Mouse (Mus musculus) midbrain, embryonic 11.5 days (tissue): ENCODE results near the gene Gpr4. TPM values are rescaled to one million over a fixed set of nuclear protein-coding genes. Genes with fewer than 3 reads are reported as not detected.

ENCODE experiments used
- ATAC-seq: fragments of 200-750 bp; cut with Nextera tagmentation; 2 replicates; pipeline ENCODE4 v1.8.0; 2017; ENCODE audit warnings: moderate TSS enrichment, moderate library complexity; ENCODE audit not compliant: low FRiP score
- DNase-seq: peaks from one replicate; pipeline ENCODE4 v3.0.0; 2015; ENCODE audit warnings: low spot score; ENCODE audit errors: missing footprints
- H3K27ac ChIP-seq: fragments of 300-500 bp; sonication (generic); 2 replicates; pipeline ENCODE4 v1.5.1; 2014; ENCODE audit warnings: low read depth, low read length
- H3K27me3 ChIP-seq: fragments of 300-500 bp; sonication (generic); 2 replicates; pipeline ENCODE4 v1.6.1; 2014; ENCODE audit warnings: mild to moderate bottlenecking, low read length, moderate library complexity, mixed read lengths; ENCODE audit not compliant: control insufficient read depth, insufficient read depth
- H3K36me3 ChIP-seq: fragments of 300-500 bp; sonication (generic); 2 replicates; pipeline ENCODE4 v1.6.1; 2014; ENCODE audit warnings: mild to moderate bottlenecking, low read length, moderate library complexity, mixed read lengths; ENCODE audit not compliant: control insufficient read depth, insufficient read depth
- H3K4me1 ChIP-seq: fragments of 300-500 bp; sonication (generic); 2 replicates; pipeline ENCODE4 v1.6.1; 2014; ENCODE audit warnings: low read length; ENCODE audit not compliant: control insufficient read depth, insufficient read depth
- H3K4me2 ChIP-seq: fragments of 300-500 bp; sonication (generic); 2 replicates; pipeline ENCODE4 v1.6.1; 2014; ENCODE audit warnings: mild to moderate bottlenecking, moderate library complexity
- H3K4me3 ChIP-seq: fragments of 300-500 bp; sonication (generic); 2 replicates; pipeline ENCODE4 v1.5.1; 2014; ENCODE audit warnings: low read depth, low read length
- H3K9ac ChIP-seq: fragments of 300-500 bp; sonication (generic); 2 replicates; pipeline ENCODE4 v1.6.1; 2014; ENCODE audit warnings: low read length
- H3K9me3 ChIP-seq: fragments of 300-500 bp; sonication (generic); 2 replicates; pipeline ENCODE4 v1.6.1; 2016; ENCODE audit warnings: low read length; ENCODE audit not compliant: control insufficient read depth
- WGBS: fragments of 180-500 bp; shearing (Covaris S2); extraction: QIAGEN DNeasy Blood & Tissue Kit; methylation state at CpG from one replicate; pipeline ENCODE4 v1.1.7; 2014; 5-methylcytosine and 5-hydroxymethylcytosine counted together
- polyA plus RNA-seq: library from polyadenylated mRNA; unstranded; fragments of >200 nt; fragmentation: Nextera tagmentation; extraction: Ambion mirVana; gene quantifications from 2 replicates; pipeline ENCODE4 v1.2.1, GENCODE M21; 2014

The Gpr4 gene
- polyA plus RNA-seq, 1 experiment from 2014 or later = 1.7 TPM

GRCm38 (mm10) chr7:19179173-19179572 lies 33.2 kb upstream of the Gpr4 start:
- Histone ChIP-seq H3K4me2 (peak overlapping the region; percentile 44), H3K4me3 (peak overlapping the region; percentile 26), H3K27me3 (peaks cover 42% of the 10 kb centered on the region), H3K27ac (no peak overlapping the region), H3K9me3 (peaks cover 2% of the 10 kb centered on the region; the same call in 1 of the 2 replicates), H3K9ac (peak overlapping the region; percentile 39; the same call in 1 of the 2 replicates), H3K36me3 (no peaks in the 10 kb centered on the region), H3K4me1 (peaks cover 15% of the 10 kb centered on the region)
- WGBS = under 1% methylated on average over 31 of the region's 32 CpGs
- DNase-seq (peak; percentile 94), ATAC-seq (0 out of 2 replicates have a peak, but pooled peaks have one; percentile 4)

DNA sequence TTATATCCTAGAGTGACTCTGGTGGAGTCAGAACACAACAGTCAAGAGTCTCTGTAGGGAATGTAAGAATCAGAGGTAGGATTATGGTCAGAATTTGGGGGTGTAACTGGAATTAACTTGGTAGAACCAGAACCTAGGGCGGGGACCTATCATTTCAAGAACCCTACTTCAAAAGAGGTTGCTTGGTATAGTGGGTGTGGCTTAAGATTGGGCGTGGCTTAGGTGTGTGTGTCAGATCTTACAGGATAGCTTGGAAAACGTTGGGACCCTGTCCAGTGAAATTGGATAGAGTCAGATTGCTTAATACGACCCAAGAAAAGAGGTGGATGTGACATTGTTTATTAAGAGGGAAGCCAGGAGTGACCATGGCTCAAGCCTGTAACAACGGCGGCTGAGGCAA lies 32.4 kb upstream of the Gpr4 start:
- Histone ChIP-seq H3K4me1 (peaks cover 15% of the 10 kb centered on the region), H3K9me3 (peaks cover 2% of the 10 kb centered on the region; the same call in 1 of the 2 replicates), H3K9ac (no peak overlapping the region), H3K27me3 (peaks cover 42% of the 10 kb centered on the region), H3K36me3 (no peaks in the 10 kb centered on the region), H3K27ac (no peak overlapping the region), H3K4me3 (no peak overlapping the region), H3K4me2 (no peak overlapping the region; the same call in 1 of the 2 replicates)
- WGBS = 39% methylated on average over 6 of the region's 6 CpGs
- ATAC-seq (no peak), DNase-seq (no peak)

DNA sequence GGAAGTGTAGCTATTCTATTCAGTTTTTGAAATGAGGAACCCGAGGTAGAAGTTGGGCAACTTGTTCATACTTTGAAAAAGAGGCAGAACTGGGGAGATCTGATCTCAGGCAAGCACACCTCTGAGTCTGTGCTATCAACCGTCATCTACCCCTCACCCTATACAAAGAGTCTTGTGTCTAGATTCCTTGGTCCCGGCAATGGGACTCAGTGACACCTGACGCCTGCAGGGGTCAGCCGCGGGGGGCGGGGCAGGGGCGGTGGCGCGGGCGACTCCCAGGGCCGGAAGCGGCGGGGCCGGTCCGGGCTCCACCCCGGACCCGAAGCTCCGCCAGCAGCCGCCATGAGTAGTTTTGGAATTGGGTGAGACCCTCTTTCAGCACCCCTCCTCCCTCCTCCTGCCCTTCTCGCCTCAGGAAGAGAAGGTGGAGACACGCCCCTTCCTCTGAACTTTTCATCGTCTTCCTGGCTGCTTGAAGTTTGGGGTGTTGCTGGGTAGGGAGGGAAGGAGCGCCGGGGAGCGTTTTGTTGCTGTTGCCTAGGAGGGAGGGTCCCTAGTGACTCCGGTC lies 31.4 kb upstream of the Gpr4 start:
- H3K4me2 ChIP-seq = peak overlapping the region; percentile 57
- no peaks in the 10 kb centered on the region for H3K36me3 ChIP-seq
- H3K27ac ChIP-seq = no peak overlapping the region
- peaks cover 2% of the 10 kb centered on the region; the same call in 1 of the 2 replicates for H3K9me3 ChIP-seq
- peak overlapping the region; percentile 42 for H3K4me3 ChIP-seq
- peaks cover 13% of the 10 kb centered on the region for H3K4me1 ChIP-seq
- peak overlapping the region; percentile 63 for H3K9ac ChIP-seq
- peaks cover 37% of the 10 kb centered on the region for H3K27me3 ChIP-seq
- ATAC-seq (0 out of 2 replicates have a peak, but pooled peaks have one; percentile 11), DNase-seq (peak; percentile 92)
- WGBS = 1% methylated on average over 27 of the region's 27 CpGs

DNA sequence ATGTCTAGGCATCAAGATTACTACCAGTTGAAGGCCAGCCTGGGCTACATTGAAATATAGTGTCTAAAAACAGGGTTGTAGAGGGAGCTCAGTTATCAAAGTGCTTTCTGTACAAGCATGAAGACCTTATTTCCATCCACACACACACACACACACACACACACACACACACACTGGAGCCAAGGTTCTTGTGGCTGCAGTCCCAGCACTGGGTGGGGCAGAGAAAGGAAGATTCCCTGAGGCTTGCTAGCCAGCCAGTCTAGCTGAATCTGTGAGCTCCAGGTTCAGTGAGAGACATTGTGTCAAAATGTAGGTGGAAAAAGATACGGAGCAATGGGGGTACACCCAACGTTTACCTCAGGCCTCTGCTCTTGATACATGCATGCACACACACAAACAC lies 28.1 kb upstream of the Gpr4 start:
- ATAC-seq = no peak
- no peaks in the 10 kb centered on the region for H3K36me3 ChIP-seq

DNA sequence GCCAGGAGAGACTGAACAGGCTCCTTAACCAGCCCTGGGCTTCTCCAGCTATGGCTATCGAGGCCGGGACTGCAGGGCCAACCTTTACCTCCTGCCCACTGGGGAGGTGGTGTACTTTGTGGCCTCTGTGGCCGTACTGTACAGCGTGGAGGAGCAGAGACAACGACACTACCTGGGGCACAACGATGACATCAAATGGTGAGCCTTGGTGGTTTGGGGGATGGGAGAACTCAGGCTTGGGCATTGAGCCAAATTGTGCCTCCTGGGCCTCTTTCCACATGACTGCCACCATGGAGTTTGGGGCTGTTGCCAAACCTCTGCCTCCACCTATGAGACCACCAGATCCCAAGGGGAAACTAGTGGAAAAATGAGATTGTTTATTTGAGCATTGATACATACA lies 27.6 kb upstream of the Gpr4 start:
- Histone ChIP-seq H3K9me3 (no peaks in the 10 kb centered on the region), H3K4me1 (peaks cover 4% of the 10 kb centered on the region; the same call in 1 of the 2 replicates), H3K4me2 (no peak overlapping the region), H3K27me3 (peaks cover 6% of the 10 kb centered on the region; the same call in 1 of the 2 replicates), H3K36me3 (no peaks in the 10 kb centered on the region), H3K9ac (no peak overlapping the region), H3K4me3 (no peak overlapping the region), H3K27ac (no peak overlapping the region)
- ATAC-seq (no peak), DNase-seq (no peak)
- 93% methylated on average over 6 of the region's 6 CpGs for WGBS

More for the DNA sequence above, 28.1 kb upstream of the Gpr4 start:
- H3K4me1 ChIP-seq = peaks cover 7% of the 10 kb centered on the region; the same call in 1 of the 2 replicates
- H3K27ac ChIP-seq = no peak overlapping the region
- no peak overlapping the region for H3K4me2 ChIP-seq
- no peak for DNase-seq
- WGBS = 90% methylated on average over 2 of the region's 2 CpGs
- H3K9ac ChIP-seq = no peak overlapping the region
- no peaks in the 10 kb centered on the region for H3K9me3 ChIP-seq
- no peak overlapping the region for H3K4me3 ChIP-seq
- peaks cover 12% of the 10 kb centered on the region; the same call in 1 of the 2 replicates for H3K27me3 ChIP-seq

GRCm38 (mm10) chr7:19194676-19195075 lies 17.7 kb upstream of the Gpr4 start:
- WGBS = 94% methylated on average over 4 of the region's 4 CpGs
- no peak overlapping the region for H3K9ac ChIP-seq
- DNase-seq = peak; percentile 51
- peaks cover 4% of the 10 kb centered on the region; the same call in 1 of the 2 replicates for H3K9me3 ChIP-seq
- no peak for ATAC-seq
- no peak overlapping the region for H3K4me2 ChIP-seq
- peaks cover 8% of the 10 kb centered on the region for H3K36me3 ChIP-seq
- H3K4me3 ChIP-seq = no peak overlapping the region
- no peak overlapping the region for H3K27ac ChIP-seq
- H3K4me1 ChIP-seq = no peaks in the 10 kb centered on the region
- no peaks in the 10 kb centered on the region for H3K27me3 ChIP-seq

- Histone ChIP-seq H3K4me2 (no peak overlapping the region), H3K4me3 (no peak overlapping the region), H3K9ac (no peak overlapping the region), H3K36me3 (peaks cover 8% of the 10 kb centered on the region), H3K27me3 (no peaks in the 10 kb centered on the region), H3K9me3 (peaks cover 4% of the 10 kb centered on the region; the same call in 1 of the 2 replicates), H3K27ac (no peak overlapping the region), H3K4me1 (no peaks in the 10 kb centered on the region)
- 71% methylated on average over 6 of the region's 6 CpGs for WGBS
- ATAC-seq (no peak), DNase-seq (peak; percentile 86)
These were observed 15.7 kb upstream of the Gpr4 start for GRCm38 (mm10) chr7:19196676-19197075.

DNA sequence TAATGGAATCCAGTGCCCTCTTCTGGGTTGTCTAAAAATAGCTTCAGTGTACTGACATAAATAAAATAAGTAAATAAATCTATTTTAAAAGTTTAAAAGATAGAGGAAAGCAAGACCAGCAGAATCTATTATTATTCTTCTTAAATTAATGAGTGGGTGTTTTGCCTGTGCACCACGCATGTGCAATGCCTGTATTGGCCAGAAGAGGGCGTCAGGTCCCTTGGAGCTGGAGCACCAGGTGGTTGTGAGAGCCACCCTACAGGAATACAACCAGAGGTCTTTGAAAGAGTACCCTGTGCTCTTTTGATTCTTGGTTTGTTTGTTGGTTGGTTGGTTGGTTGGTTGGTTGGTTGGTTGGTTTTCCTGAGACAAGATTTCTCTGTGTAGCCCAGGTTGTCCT lies 14.4 kb upstream of the Gpr4 start:
- Histone ChIP-seq H3K27me3 (no peaks in the 10 kb centered on the region), H3K27ac (no peak overlapping the region), H3K4me3 (no peak overlapping the region), H3K4me2 (no peak overlapping the region), H3K9me3 (peaks cover 4% of the 10 kb centered on the region; the same call in 1 of the 2 replicates), H3K4me1 (no peaks in the 10 kb centered on the region), H3K36me3 (peaks cover 8% of the 10 kb centered on the region), H3K9ac (no peak overlapping the region)
- no peak for ATAC-seq
- WGBS = 30% methylated on average over 2 of the region's 2 CpGs
- DNase-seq = no peak

- H3K4me2 ChIP-seq = no peak overlapping the region
- WGBS = 67% methylated on average over 14 of the region's 15 CpGs
- DNase-seq (no peak), ATAC-seq (no peak; the same call in 1 of the 2 replicates)
- H3K27ac ChIP-seq = no peak overlapping the region
- H3K27me3 ChIP-seq = no peaks in the 10 kb centered on the region
- no peaks in the 10 kb centered on the region for H3K9me3 ChIP-seq
- H3K36me3 ChIP-seq = peaks cover 5% of the 10 kb centered on the region
- H3K4me3 ChIP-seq = no peak overlapping the region
- no peaks in the 10 kb centered on the region for H3K4me1 ChIP-seq
- no peak overlapping the region for H3K9ac ChIP-seq
These were observed 10.7 kb upstream of the Gpr4 start for GRCm38 (mm10) chr7:19201660-19202059.
